Comparison of ENCODE assay signal across 8 mouse cellular contexts in genomic region chr19:3999121-3999730, GRCm38 (mm10). TPM values are rescaled to one million over a fixed set of nuclear protein-coding genes. Genes with fewer than 3 reads are reported as not detected.
DNase-seq lines count a peak whose midpoint lies in the region; ATAC-seq and TF ChIP-seq lines count a peak whose summit lies in the region.

No protein-coding gene starts in this region.

- 76% methylated on average over 9 of the region's 9 CpGs for WGBS in heart, embryonic 10.5 days
- 81% methylated on average over 9 of the region's 9 CpGs for WGBS in forebrain, embryonic 15.5 days
- 56% methylated on average over 9 of the region's 9 CpGs for WGBS in macrophage (ENCODE audit: missing documents)
- 74% methylated on average over 9 of the region's 9 CpGs for WGBS in thymus, adult 2 months

- H3K4me2 ChIP-seq in CH12.LX (ENCODE audit: insufficient read depth, low read depth, poor library complexity, severe bottlenecking), result peak overlapping the region; percentile 85; the same call in 1 of the 2 replicates
- H3K4me2 ChIP-seq in forebrain, embryonic 15.5 days (replicated peaks), result peak overlapping the region; percentile 70; the same call in 1 of the 2 replicates

- no peak for DNase-seq in heart, embryonic 10.5 days (ENCODE audit: low spot score)
- DNase-seq in heart, adult 18-20 months, result no peak
- DNase-seq in CH12.LX (ENCODE audit: extremely low read depth), result no peak
- DNase-seq in thymus, adult 2 months, result no peak
- no peak for DNase-seq in c-Kit-positive CD71-positive TER-119-positive erythroid progenitor cells, embryonic 14.5 days (ENCODE audit: low spot score)
- DNase-seq in left cerebral cortex, adult 11 months (ENCODE audit: low spot score), result no peak

- H3K27ac ChIP-seq in heart, embryonic 10.5 days, result peak overlapping the region; percentile 97; the same call in 1 of the 2 replicates
- H3K27ac ChIP-seq in CH12.LX (ENCODE audit: insufficient read depth, low read depth) (no peak overlapping the region), macrophage (peak overlapping the region; percentile 70)
- H3K27ac ChIP-seq in forebrain, embryonic 15.5 days (replicated peaks), result no peak overlapping the region
- no peak overlapping the region for H3K27ac ChIP-seq in thymus, adult 2 months (ENCODE audit: control insufficient read depth, insufficient read depth, low read length)

- dilution Hi-C loops in CH12.LX (cut with MboI; ENCODE audit: extremely low pct_ligation_motif_present, extremely low pct_unique_long_range_greater_than_20kb, low sequenced_read_pairs), result no loop called here

- TF ChIP-seq EP300 in CH12.LX (IDR thresholded peaks at IDR 0.05; ENCODE audit: low read length), result no peak

- no peaks in the 10 kb centered on the region for H3K9me3 ChIP-seq in heart, embryonic 10.5 days
- no peaks in the 10 kb centered on the region for H3K9me3 ChIP-seq in CH12.LX (replicated peaks; ENCODE audit: low read length)
- H3K9me3 ChIP-seq in forebrain, embryonic 15.5 days, result no peaks in the 10 kb centered on the region

- H3K36me3 ChIP-seq in heart, embryonic 10.5 days, result peaks cover 6% of the 10 kb centered on the region
- peaks cover 7 to 23% of the 10 kb centered on the region in 2 experiments for H3K36me3 ChIP-seq in CH12.LX (replicated peaks in 1 of 2; ENCODE audit: control insufficient read depth in 1 of 2, insufficient read depth in 1 of 2, low read length in 1 of 2)
- H3K36me3 ChIP-seq in forebrain, embryonic 15.5 days, result no peaks in the 10 kb centered on the region
- no peaks in the 10 kb centered on the region for H3K36me3 ChIP-seq in macrophage (ENCODE audit: inconsistent target)
- no peaks in the 10 kb centered on the region for H3K36me3 ChIP-seq in thymus, adult 2 months (ENCODE audit: control insufficient read depth, insufficient read depth, low read length)

- no peak for TF ChIP-seq RAD21 in CH12.LX (IDR thresholded peaks at IDR 0.05; ENCODE audit: low read depth, low read length)

- TF ChIP-seq POLR2A in CH12.LX (IDR thresholded peaks at IDR 0.05; ENCODE audit: low read depth, low read length), result no peak
- no peak for TF ChIP-seq POLR2A in thymus, adult 2 months (IDR thresholded peaks at IDR 0.05; ENCODE audit: control insufficient read depth, extremely low read depth, insufficient read depth, low read length, poor library complexity)

- H3K27me3 ChIP-seq in heart, embryonic 10.5 days (ENCODE audit: insufficient read depth, poor library complexity, severe bottlenecking), result 0 out of 2 replicates have a peak, but pooled peaks cover 7% of the 10 kb centered on the region
- H3K27me3 ChIP-seq in CH12.LX (replicated peaks), result peaks cover 26% of the 10 kb centered on the region
- no peaks in the 10 kb centered on the region; the same call in 1 of the 2 replicates for H3K27me3 ChIP-seq in forebrain, embryonic 15.5 days
- no peaks in the 10 kb centered on the region for H3K27me3 ChIP-seq in thymus, adult 2 months (ENCODE audit: control insufficient read depth, insufficient read depth, low read length)

- in situ Hi-C loops in CH12.LX (cut with MboI; ENCODE audit: low pct_ligation_motif_present, low pct_unique_long_range_greater_than_20kb, low sequenced_read_pairs), result no loop called here

- peak overlapping the region; percentile 70 for H3K9ac ChIP-seq in CH12.LX (ENCODE audit: insufficient read depth, low read depth)
- H3K9ac ChIP-seq in forebrain, embryonic 15.5 days (replicated peaks), result no peak overlapping the region

- peaks cover 51% of the 10 kb centered on the region for H3K4me1 ChIP-seq in heart, embryonic 10.5 days
- H3K4me1 ChIP-seq in CH12.LX (ENCODE audit: control insufficient read depth in 1 of 2, insufficient read depth in 2 of 2), result peaks cover 11 to 23% of the 10 kb centered on the region in 2 experiments
- H3K4me1 ChIP-seq in forebrain, embryonic 15.5 days, result peaks cover 15% of the 10 kb centered on the region
- H3K4me1 ChIP-seq in thymus, adult 2 months (replicated peaks; ENCODE audit: control insufficient read depth, insufficient read depth, low read length), result peaks cover 18% of the 10 kb centered on the region

- ATAC-seq in forebrain, embryonic 15.5 days (replicated peaks), result no peak

- H3K79me2 ChIP-seq in CH12.LX (replicated peaks; ENCODE audit: control insufficient read depth, extremely low read depth, insufficient read depth, poor library complexity, severe bottlenecking) (no peaks in the 10 kb centered on the region), macrophage (ENCODE audit: inconsistent target) (no peaks in the 10 kb centered on the region)

- peak overlapping the region; percentile 82 for H3K4me3 ChIP-seq in heart, embryonic 10.5 days
- H3K4me3 ChIP-seq in CH12.LX (replicated peaks in 1 of 3; ENCODE audit: low read depth in 2 of 3, low read length in 2 of 3, poor library complexity in 1 of 3) (peak overlapping the region; percentile 49 to 75 (median 59)), macrophage (ENCODE audit: inconsistent target) (no peak overlapping the region; the same call in 1 of the 2 replicates)
- 0 out of 2 replicates have a peak overlapping the region, but pooled peaks have one; percentile 5 for H3K4me3 ChIP-seq in forebrain, embryonic 15.5 days
- no peak overlapping the region for H3K4me3 ChIP-seq in thymus, adult 2 months (ENCODE audit: control insufficient read depth, insufficient read depth, low read length)

- TF ChIP-seq CTCF in CH12.LX (conservative IDR thresholded peaks at IDR 0.05 in 1 of 2, IDR thresholded peaks at IDR 0.05 in 1 of 2; ENCODE audit: low read depth in 2 of 2, low read length in 2 of 2), result no peak
- TF ChIP-seq CTCF in thymus, adult 2 months (IDR thresholded peaks at IDR 0.05; ENCODE audit: borderline replicate concordance, control insufficient read depth, extremely low read depth, insufficient read depth, low read length, poor library complexity), result no peak

RNA-seq across cellular contexts. Expression of gene Nudt8, which starts 1.2 kb away (rescaled TPM):
- polyA plus RNA-seq in heart, embryonic 10.5 days (2016; fragmentation: Nextera tagmentation; extraction: Ambion mirVana), result 40.2 and 52.4 TPM in 2 replicates
- 100 to 1,000 TPM; 162 to 166 TPM for total RNA-seq in heart, adult 18-20 months (2021)
- total RNA-seq in CH12.LX (2012; rRNA removed) (31.4 and 36.3 TPM in 2 replicates), CH12.LX (2014; rRNA removed) (31.7 and 40.2 TPM in 2 replicates)
- polyA plus RNA-seq in CH12.LX (2012; ENCODE audit: insufficient read length, low read depth) (24.7 and 28.2 TPM in 2 replicates), macrophage (2018) (6.9 to 10.7 TPM (median 7.0 TPM) in 3 replicates)
- polyA plus RNA-seq in forebrain, embryonic 15.5 days (2015; fragmentation: Nextera tagmentation; extraction: Ambion mirVana), result 36.0 and 40.8 TPM in 2 replicates
- 1 to 10 TPM in 22 of 26 experiments, not detected in 4; 1.2 to 7.4 (median 3.9) TPM for total RNA-seq in macrophage (2018; cell fraction: chromatin; rRNA removed)
- total RNA-seq in macrophage (2018; cell fraction: cytosol; rRNA removed), result 1 to 10 TPM; 3.5 to 9.0 (median 6.6) TPM
- 1 to 10 TPM in 25 of 26 experiments, not detected in 1; 1.2 to 9.4 (median 4.0) TPM for total RNA-seq in macrophage (2018; cell fraction: nucleus; rRNA removed)
- 23.6 and 24.9 TPM in 2 replicates for polyA plus RNA-seq in thymus, adult 2 months (2012; rRNA removed)

RNA-seq across cellular contexts. Expression of gene Gm49405, which starts 1.2 kb away (rescaled TPM):
- 4.1 and 5.2 TPM in 2 replicates for polyA plus RNA-seq in heart, embryonic 10.5 days (2016; fragmentation: Nextera tagmentation; extraction: Ambion mirVana)
- 1 to 10 TPM in 1 of 2 experiments, under 1 TPM in 1; 0.84 to 1.1 TPM for total RNA-seq in heart, adult 18-20 months (2021)
- total RNA-seq in CH12.LX (2012; rRNA removed) (2.0 and 2.1 TPM in 2 replicates), CH12.LX (2014; rRNA removed) (0.99 and 1.1 TPM in 2 replicates)
- polyA plus RNA-seq in CH12.LX (2012; ENCODE audit: insufficient read length, low read depth) (2.7 and 3.3 TPM in 2 replicates), macrophage (2018) (0.07 to 0.19 TPM (median 0.13 TPM) in 3 replicates)
- 6.8 and 7.6 TPM in 2 replicates for polyA plus RNA-seq in forebrain, embryonic 15.5 days (2015; fragmentation: Nextera tagmentation; extraction: Ambion mirVana)
- 1 to 10 TPM in 15 of 26 experiments, under 1 TPM in 11; 0.34 to 3.1 (median 1.1) TPM for total RNA-seq in macrophage (2018; cell fraction: chromatin; rRNA removed)
- total RNA-seq in macrophage (2018; cell fraction: cytosol; rRNA removed), result under 1 TPM in 9 of 26 experiments, not detected in 17; 0.04 to 0.13 (median 0.06) TPM
- 1 to 10 TPM in 10 of 26 experiments, under 1 TPM in 13, not detected in 3; 0.22 to 2.5 (median 0.82) TPM for total RNA-seq in macrophage (2018; cell fraction: nucleus; rRNA removed)
- polyA plus RNA-seq in thymus, adult 2 months (2012; rRNA removed), result 3.7 and 5.3 TPM in 2 replicates

RNA-seq across cellular contexts. Expression of gene Doc2g, which starts 3.9 kb away (rescaled TPM):
- 32.4 and 75.0 TPM in 2 replicates for polyA plus RNA-seq in heart, embryonic 10.5 days (2016; fragmentation: Nextera tagmentation; extraction: Ambion mirVana)
- 100 to 1,000 TPM; 241 to 281 TPM for total RNA-seq in heart, adult 18-20 months (2021)
- total RNA-seq in CH12.LX (2012; rRNA removed) (4.4 and 5.2 TPM in 2 replicates), CH12.LX (2014; rRNA removed) (2.1 and 2.7 TPM in 2 replicates)
- polyA plus RNA-seq in CH12.LX (2012; ENCODE audit: insufficient read length, low read depth) (5.7 and 6.4 TPM in 2 replicates), macrophage (2018) (0.20 to 0.33 TPM in 2 of 3 replicates, not detected in the other)
- polyA plus RNA-seq in forebrain, embryonic 15.5 days (2015; fragmentation: Nextera tagmentation; extraction: Ambion mirVana), result 9.0 and 11.1 TPM in 2 replicates
- 1 to 10 TPM in 22 of 26 experiments, under 1 TPM in 4; 0.46 to 6.0 (median 2.2) TPM for total RNA-seq in macrophage (2018; cell fraction: chromatin; rRNA removed)
- total RNA-seq in macrophage (2018; cell fraction: cytosol; rRNA removed), result under 1 TPM in 4 of 26 experiments, not detected in 22; 0.14 to 0.23 (median 0.18) TPM
- 1 to 10 TPM in 14 of 26 experiments, under 1 TPM in 8, not detected in 4; 0.40 to 4.1 (median 1.7) TPM for total RNA-seq in macrophage (2018; cell fraction: nucleus; rRNA removed)
- polyA plus RNA-seq in thymus, adult 2 months (2012; rRNA removed), result 14.4 and 51.8 TPM in 2 replicates

RNA-seq across cellular contexts. Expression of gene Tbx10, which starts 6.7 kb away (rescaled TPM):
- 0.45 TPM in 1 of 2 replicates, not detected in the other for polyA plus RNA-seq in heart, embryonic 10.5 days (2016; fragmentation: Nextera tagmentation; extraction: Ambion mirVana)
- total RNA-seq in heart, adult 18-20 months (2021), result not detected
- not detected in 2 replicates for total RNA-seq in CH12.LX (2012; rRNA removed)
- not detected in 2 replicates for total RNA-seq in CH12.LX (2014; rRNA removed)
- not detected in 2 replicates for polyA plus RNA-seq in CH12.LX (2012; ENCODE audit: insufficient read length, low read depth)
- polyA plus RNA-seq in forebrain, embryonic 15.5 days (2015; fragmentation: Nextera tagmentation; extraction: Ambion mirVana), result 0.13 TPM in 1 of 2 replicates, not detected in the other
- total RNA-seq in macrophage (2018; cell fraction: chromatin; rRNA removed), result not detected
- total RNA-seq in macrophage (2018; cell fraction: cytosol; rRNA removed), result not detected
- total RNA-seq in macrophage (2018; cell fraction: nucleus; rRNA removed), result not detected
- polyA plus RNA-seq in macrophage (2018), result not detected in 3 replicates
- 0.15 and 0.20 TPM in 2 replicates for polyA plus RNA-seq in thymus, adult 2 months (2012; rRNA removed)

RNA-seq across cellular contexts. Expression of gene Acy3, which starts 12.9 kb away (rescaled TPM):
- 9.5 and 10.3 TPM in 2 replicates for polyA plus RNA-seq in heart, embryonic 10.5 days (2016; fragmentation: Nextera tagmentation; extraction: Ambion mirVana)
- 10 to 100 TPM; 24.3 to 28.5 TPM for total RNA-seq in heart, adult 18-20 months (2021)
- total RNA-seq in CH12.LX (2012; rRNA removed) (0.25 TPM in 1 of 2 replicates, not detected in the other), CH12.LX (2014; rRNA removed) (not detected in 2 replicates)
- polyA plus RNA-seq in CH12.LX (2012; ENCODE audit: insufficient read length, low read depth) (0.29 and 0.83 TPM in 2 replicates), macrophage (2018) (0.47 to 0.60 TPM (median 0.47 TPM) in 3 replicates)
- 1.3 and 1.4 TPM in 2 replicates for polyA plus RNA-seq in forebrain, embryonic 15.5 days (2015; fragmentation: Nextera tagmentation; extraction: Ambion mirVana)
- total RNA-seq in macrophage (2018; cell fraction: chromatin; rRNA removed), result under 1 TPM in 1 of 26 experiments, not detected in 25; 0.86 TPM
- under 1 TPM in 17 of 26 experiments, not detected in 9; 0.10 to 0.54 (median 0.26) TPM for total RNA-seq in macrophage (2018; cell fraction: cytosol; rRNA removed)
- under 1 TPM in 1 of 26 experiments, not detected in 25; 0.40 TPM for total RNA-seq in macrophage (2018; cell fraction: nucleus; rRNA removed)
- polyA plus RNA-seq in thymus, adult 2 months (2012; rRNA removed), result 12.0 and 14.9 TPM in 2 replicates

Comparison
In these comparisons a context has a peak if more than half of its experiments do, and no peak if none do; other contexts are left out.
1. H3K27ac ChIP-seq: peak in heart, embryonic 10.5 days (single experiment) and macrophage (single experiment); none in CH12.LX (single experiment), forebrain, embryonic 15.5 days (single experiment) and thymus, adult 2 months (single experiment).
2. H3K4me3 ChIP-seq: peak in heart, embryonic 10.5 days (single experiment), CH12.LX (3 of 3) and forebrain, embryonic 15.5 days (single experiment); none in macrophage (single experiment) and thymus, adult 2 months (single experiment).